Mouse (Mus musculus) liver (tissue): ENCODE data around the gene Itfg2.
A peak's percentile ranks its signal among the peaks of the same experiment; 100 is the strongest.
"Not testable (repeated sequence)": the region's sequence is repeated elsewhere in the genome, so short reads cannot be mapped to it uniquely, and the experiment has no call there.

Source experiments
- DNase-seq: peaks from one replicate; pipeline ENCODE4 v3.0.0-alpha.2; 2020; ENCODE audit warnings: mixed read lengths

Itfg2 gene

DNA sequence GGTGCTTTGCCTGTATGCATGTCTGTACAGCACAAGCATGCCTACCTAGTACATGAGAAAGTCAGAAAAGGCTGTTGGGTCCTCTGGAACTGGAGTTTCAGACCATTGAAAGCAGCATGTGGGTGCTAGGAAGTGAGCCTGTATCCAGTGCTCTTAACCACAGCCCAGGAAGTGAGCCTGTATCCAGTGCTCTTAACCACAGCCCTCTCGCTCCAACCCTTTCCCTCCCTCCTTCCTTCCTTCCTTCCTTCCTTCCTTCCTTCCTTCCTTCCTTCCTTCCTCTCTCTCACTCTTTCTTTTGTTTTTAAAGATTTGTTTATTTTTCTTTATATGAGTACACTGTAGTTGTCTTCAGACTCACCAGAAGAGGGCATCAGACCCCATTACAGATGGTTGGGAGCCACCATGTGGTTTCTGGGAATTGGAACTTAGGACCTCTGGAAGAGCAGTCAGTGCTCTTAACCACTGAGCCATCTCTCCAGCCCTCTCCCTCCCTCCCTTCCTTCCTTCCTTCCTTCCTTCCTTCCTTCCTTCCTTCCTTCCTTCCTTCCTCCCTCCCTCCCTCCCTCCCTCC, 44.0 kb downstream of the Itfg2 start:
- not testable (repeated sequence) for DNase-seq

- no peak for DNase-seq
These were observed 45.1 kb downstream of the Itfg2 start for GRCm38 (mm10) chr6:128379636-128380035.

DNA sequence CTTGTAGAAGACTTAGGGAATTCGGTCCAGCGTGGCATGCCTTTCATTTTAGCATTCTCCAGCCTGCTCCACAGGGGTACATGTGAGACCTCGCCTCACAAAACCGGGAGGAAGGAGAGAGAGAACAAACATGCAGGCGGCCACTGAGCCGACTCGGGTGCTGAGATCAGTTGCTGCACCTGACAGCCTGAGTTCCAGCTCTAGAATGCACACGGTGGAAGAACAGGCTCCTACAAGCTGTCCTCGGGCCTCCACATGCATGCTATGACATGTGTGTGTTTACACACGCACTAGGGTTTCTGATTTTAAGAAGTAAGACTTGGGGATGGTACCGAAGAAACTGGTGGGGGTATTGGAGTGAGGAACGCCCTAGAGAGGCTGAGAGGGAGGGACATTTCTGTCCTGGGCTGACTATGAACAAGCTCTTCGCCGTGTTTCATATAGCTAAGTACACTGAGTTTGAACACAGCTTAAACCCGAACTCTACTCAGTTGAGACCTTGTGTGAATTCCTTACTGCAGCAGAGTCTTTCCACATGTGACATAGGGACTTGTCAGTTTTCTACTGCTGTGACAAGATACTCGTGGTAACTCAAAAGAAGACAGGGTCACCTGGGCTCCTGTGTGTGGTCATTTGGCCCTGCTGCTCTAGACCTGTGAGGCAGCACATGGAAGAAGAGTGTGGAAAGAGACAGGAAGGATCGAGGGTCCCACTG, 48.2 kb downstream of the Itfg2 start:
- no peak for DNase-seq

DNA sequence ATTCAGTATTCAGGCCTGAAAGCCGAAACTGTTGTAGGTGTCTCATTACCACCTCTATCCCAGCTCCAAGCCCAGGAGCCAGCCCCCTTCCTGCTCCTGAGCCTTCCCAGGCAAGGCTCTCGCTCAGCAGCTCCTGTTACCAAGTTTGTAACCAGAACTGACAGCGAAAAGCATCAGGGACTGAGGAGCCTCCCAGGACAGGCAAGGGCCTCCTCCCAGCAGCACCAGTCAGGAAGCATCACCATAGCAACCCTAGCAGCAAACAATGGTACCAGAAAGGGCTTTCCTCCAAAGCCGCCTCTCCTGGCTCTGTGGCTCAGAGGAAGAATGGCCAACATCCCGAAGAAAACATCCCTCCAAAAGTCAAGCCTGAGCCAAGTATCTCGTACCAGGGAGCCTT, 49.5 kb downstream of the Itfg2 start, which contains the start of the genes Tex52 and Gm44596:
TSS of gene Tex52 (plus strand) at position 265 of the 400 bp plus-strand sequence.
TSS of gene Gm44596 (plus strand) at position 312 of the 400 bp plus-strand sequence.
- no peak for DNase-seq

DNA sequence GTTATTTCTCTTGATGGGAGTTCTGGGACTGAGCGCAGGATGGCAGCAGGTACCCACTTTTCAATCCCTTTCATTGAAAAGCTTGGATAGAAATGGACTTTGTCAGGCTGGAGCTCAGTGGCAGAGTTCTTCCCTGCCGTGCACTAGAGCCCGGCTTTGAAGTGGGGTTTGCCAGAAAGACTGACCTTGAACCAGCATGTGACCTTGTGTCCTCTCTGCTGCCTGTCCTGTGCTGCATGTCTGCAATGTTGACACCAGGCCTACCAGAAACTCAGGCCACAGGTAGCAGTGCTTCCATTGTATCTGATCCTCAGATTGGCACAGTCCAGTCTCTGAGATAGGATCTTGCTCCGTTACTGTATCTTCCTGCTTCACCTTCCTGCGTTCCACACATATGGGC, 54.7 kb downstream of the Itfg2 start:
- DNase-seq: peak; percentile 20

DNA sequence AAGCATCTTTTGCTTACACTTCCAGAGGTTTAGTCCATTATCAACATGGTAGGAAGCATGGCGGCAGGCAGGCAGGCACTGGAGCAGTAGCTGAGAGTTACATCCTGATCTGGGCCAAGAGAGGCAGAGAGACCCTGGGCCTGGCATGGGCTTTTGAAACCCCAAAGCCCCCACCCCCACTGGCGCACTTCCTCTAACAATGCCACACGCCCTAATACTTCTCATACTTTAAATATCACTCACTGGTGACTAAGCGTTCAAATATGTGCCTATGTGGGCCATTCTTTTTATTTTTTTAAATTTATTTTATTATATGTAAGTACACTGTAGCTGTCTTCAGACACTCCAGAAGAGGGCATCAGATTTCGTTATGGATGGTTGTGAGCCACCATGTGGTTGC, 58.3 kb downstream of the Itfg2 start:
- DNase-seq: no peak

DNA sequence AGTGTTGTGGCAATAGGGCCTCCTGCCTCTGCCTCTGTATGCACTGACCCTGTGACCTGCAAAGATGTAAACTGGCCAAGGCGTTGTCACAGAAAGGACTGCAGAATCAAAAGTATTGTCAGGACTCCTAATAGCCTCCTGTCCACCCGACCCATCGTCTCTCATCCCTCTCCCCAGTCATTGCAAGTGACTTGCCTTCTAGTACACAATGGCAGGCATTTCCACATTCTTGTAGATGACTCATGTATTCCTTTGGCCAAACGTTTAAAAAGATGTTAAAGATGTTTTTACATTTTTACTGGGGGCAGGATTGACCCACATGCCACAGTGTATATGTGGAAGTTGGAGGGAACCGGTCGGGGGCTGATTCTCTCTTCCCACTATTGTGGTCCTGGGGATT, 60.0 kb downstream of the Itfg2 start:
- DNase-seq: no peak

- peak; percentile 61 for DNase-seq
These were observed 61.5 kb downstream of the Itfg2 start for GRCm38 (mm10) chr6:128363007-128363825.

DNA sequence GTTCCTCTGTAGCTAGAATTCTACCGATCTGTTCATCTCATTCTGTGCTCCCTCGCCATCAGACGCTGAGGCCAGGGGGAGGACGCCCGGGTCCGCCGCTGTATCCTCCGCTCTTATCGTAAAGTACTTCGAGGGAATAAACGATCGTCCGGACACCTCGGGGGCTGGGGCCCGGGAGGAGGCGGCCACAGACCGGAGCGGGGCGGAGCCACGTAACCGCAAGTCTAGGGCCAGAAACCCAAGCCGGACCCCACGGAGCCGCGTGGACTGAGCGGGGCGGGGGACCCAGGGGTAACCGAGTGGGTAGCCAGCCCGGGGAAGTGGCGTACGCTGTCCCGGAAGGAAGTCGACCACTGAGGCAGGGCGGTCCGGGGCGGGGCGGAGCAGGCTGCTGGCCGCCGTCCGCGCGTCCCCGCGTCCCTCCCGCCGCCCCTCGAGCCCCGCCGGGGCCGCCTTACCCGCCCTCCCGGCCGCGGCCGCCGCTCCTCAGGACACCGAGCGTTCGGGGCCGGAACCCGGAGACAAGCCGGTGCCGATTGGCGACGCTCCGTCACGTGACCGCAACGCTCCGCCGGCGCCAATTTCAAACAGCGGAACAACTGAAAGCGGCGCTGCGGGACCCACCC, 62.2 kb downstream of the Itfg2 start, which contains the start of the genes Rhno1 and Foxm1:
TSS of gene Rhno1 (minus strand) at position 531 of the 626 bp plus-strand sequence.
TSS of gene Foxm1 (plus strand) at position 587 of the 626 bp plus-strand sequence.
- peak; percentile 92 for DNase-seq

- DNase-seq: no peak
These were observed 62.8 kb downstream of the Itfg2 start for GRCm38 (mm10) chr6:128361901-128362300.
